Mouse (Mus musculus) ES-E14 (cell line): ENCODE measurements around the gene Aoc2. TPM values are rescaled to one million over a fixed set of nuclear protein-coding genes. Genes with fewer than 3 reads are reported as not detected.
"Not testable (repeated sequence)": the region's sequence is repeated elsewhere in the genome, so short reads cannot be mapped to it uniquely, and the experiment has no call there.

Source experiments
- DNase-seq: peaks from one replicate; pipeline ENCODE4 v3.0.0-alpha.2; 2013; ENCODE audit warnings: low read depth, low spot score
- H3K27ac ChIP-seq: 2 replicates; pipeline ENCODE4 v1.5.1; 2012; ENCODE audit warnings: low read depth, mild to moderate bottlenecking, low read length, moderate library complexity, mixed read lengths; ENCODE audit not compliant: poor library complexity, insufficient read depth, severe bottlenecking
- H3K36me3 ChIP-seq: 2 replicates; pipeline ENCODE4 v1.6.1; 2012; ENCODE audit warnings: mild to moderate bottlenecking, low read length, moderate library complexity, mixed read lengths; ENCODE audit not compliant: control insufficient read depth, poor library complexity, insufficient read depth, severe bottlenecking
- H3K4me1 ChIP-seq, 2 experiments: fragments of 150-350 bp in 1 of 2; sonication (generic) in 1 of 2; 2 replicates each; pipeline ENCODE4 v1.6.1; 2012; ENCODE audit warnings: low read length in 2 of 2, mild to moderate bottlenecking in 1 of 2, mixed read lengths in 1 of 2; ENCODE audit not compliant: control insufficient read depth in 2 of 2, insufficient read depth in 2 of 2, poor library complexity in 1 of 2
- H3K4me3 ChIP-seq, 2 experiments: fragments of 150-350 bp in 1 of 2; sonication (generic) in 1 of 2; 2 replicates each; pipeline ENCODE4 v1.5.1; 2012; ENCODE audit warnings: low read length in 2 of 2, low read depth in 1 of 2, mild to moderate bottlenecking in 1 of 2, mixed read lengths in 1 of 2; ENCODE audit not compliant: insufficient read depth in 1 of 2, poor library complexity in 1 of 2, severe bottlenecking in 1 of 2
- H3K9ac ChIP-seq: 2 replicates; pipeline ENCODE4 v1.6.1; 2012; ENCODE audit warnings: low read depth, mild to moderate bottlenecking, low read length, mixed read lengths; ENCODE audit not compliant: poor library complexity, insufficient read depth, severe bottlenecking
- H3K9me3 ChIP-seq: fragments of 150-350 bp; sonication (generic); 2 replicates; pipeline ENCODE4 v1.6.1; 2012; ENCODE audit warnings: low read depth, mild to moderate bottlenecking, low read length; ENCODE audit not compliant: control insufficient read depth, insufficient read depth
- CHD2 ChIP-seq: IDR thresholded peaks from 2 replicates; pipeline ENCODE4 v1.6.1; 2014; ENCODE audit warnings: mild to moderate bottlenecking, low read depth, low read length, inconsistent platforms
- HCFC1 ChIP-seq: IDR thresholded peaks from 2 replicates; pipeline ENCODE4 v1.6.1; 2012; ENCODE audit warnings: low read length, inconsistent platforms, borderline replicate concordance; ENCODE audit not compliant: insufficient read depth
- MAFK ChIP-seq: IDR thresholded peaks from 2 replicates; pipeline ENCODE4 v1.6.1; 2014; ENCODE audit warnings: mild to moderate bottlenecking, low read depth, low read length, inconsistent platforms; ENCODE audit not compliant: insufficient read depth
- ZC3H11A ChIP-seq: IDR thresholded peaks from 2 replicates; pipeline ENCODE4 v1.6.1; 2012; ENCODE audit warnings: low read depth, mild to moderate bottlenecking, inconsistent platforms, low read length, borderline replicate concordance
- ZNF384 ChIP-seq: IDR thresholded peaks from 2 replicates; pipeline ENCODE4 v1.6.1; 2012; ENCODE audit warnings: low read depth, low read length, inconsistent platforms
- in situ Hi-C, 2 experiments: fragments of 600-800 bp; cut with MboI; formaldehyde crosslinking; loops; one replicate each; pipeline ENCODE4 v1.15.1; 2025; ENCODE audit warnings: low sequenced_read_pairs in 2 of 2, inconsistent platforms in 1 of 2; ENCODE audit not compliant: unreplicated experiment in 2 of 2
- total RNA-seq: library from RNA; depleted of rRNA; stranded (reverse); fragments of 300-350 nt; gene quantifications from 2 replicates; pipeline ENCODE4 v1.2.3, GENCODE M21; 2012; rRNA removed

The Aoc2 gene
- total RNA-seq, 1 experiment = 4.6 TPM

GRCm38 (mm10) chr11:101374421-101374938 is 49.6 kb downstream of the Aoc2 start:
- TF ChIP-seq ZC3H11A (no peak), HCFC1 (no peak), MAFK (no peak), ZNF384 (no peak)
- H3K9me3 ChIP-seq = no peaks in the 10 kb centered on the region
- no peak overlapping the region for H3K9ac ChIP-seq
- no peaks in the 10 kb centered on the region for H3K36me3 ChIP-seq
- no peak overlapping the region for H3K27ac ChIP-seq
- no peaks in the 10 kb centered on the region for H3K4me1 ChIP-seq
- in situ Hi-C loops = no loop called here
- H3K4me3 ChIP-seq = no peak overlapping the region
- DNase-seq = no peak

- H3K27ac ChIP-seq, H3K36me3 ChIP-seq, H3K4me3 ChIP-seq, H3K9me3 ChIP-seq, in situ Hi-C loops, DNase-seq, H3K9ac ChIP-seq, H3K4me1 ChIP-seq: not testable (repeated sequence)
These were observed 53.3 kb downstream of the Aoc2 start for GRCm38 (mm10) chr11:101378196-101378595.

GRCm38 (mm10) chr11:101378926-101379325 is 54.1 kb downstream of the Aoc2 start:
- DNase-seq = no peak
- H3K9ac ChIP-seq = no peak overlapping the region
- TF ChIP-seq MAFK (no peak), ZC3H11A (no peak), CHD2 (no peak), HCFC1 (no peak), ZNF384 (no peak)
- no peaks in the 10 kb centered on the region for H3K36me3 ChIP-seq
- peaks cover 2% of the 10 kb centered on the region in 2 experiments; a peak in 2 of 4 replicates for H3K4me1 ChIP-seq
- H3K9me3 ChIP-seq = no peaks in the 10 kb centered on the region
- H3K4me3 ChIP-seq = no peak overlapping the region
- no peak overlapping the region for H3K27ac ChIP-seq
- in situ Hi-C loops = no loop called here

Other genes with a start within 250 kb of the Aoc2 start
- 2.4 and 3.4 TPM in 2 replicates for gene Hsd17b1, start 246.7 kb upstream of the Aoc2 start, total RNA-seq
- gene Coasy, start 242.5 kb upstream of the Aoc2 start, total RNA-seq = 21.9 and 22.9 TPM in 2 replicates
- gene Mlx, start 237.8 kb upstream of the Aoc2 start, total RNA-seq = 30.7 and 42.0 TPM in 2 replicates
- gene Psmc3ip, start 229.6 kb upstream of the Aoc2 start, total RNA-seq = 20.6 and 31.5 TPM in 2 replicates
- 60.4 and 65.2 TPM in 2 replicates for gene Retreg3, start 205.2 kb upstream of the Aoc2 start, total RNA-seq
- 27.5 and 38.6 TPM in 2 replicates for gene Tubg1, start 205.1 kb upstream of the Aoc2 start, total RNA-seq
- gene Tubg2, start 169.2 kb upstream of the Aoc2 start, total RNA-seq = 0.31 and 0.74 TPM in 2 replicates
- 0.18 and 0.58 TPM in 2 replicates for gene Cntnap1, start 154.5 kb upstream of the Aoc2 start, total RNA-seq
- 3.4 and 5.1 TPM in 2 replicates for gene Plekhh3, start 153.7 kb upstream of the Aoc2 start, total RNA-seq
- gene Ccr10, start 149.6 kb upstream of the Aoc2 start, total RNA-seq = 0.31 TPM in 1 of 2 replicates, not detected in the other
- gene Ezh1, start 98.6 kb upstream of the Aoc2 start, total RNA-seq = 18.3 and 18.9 TPM in 2 replicates
- gene Ramp2, start 79.0 kb upstream of the Aoc2 start, total RNA-seq = 4.0 and 5.6 TPM in 2 replicates
- 105 and 135 TPM in 2 replicates for gene Vps25, start 71.4 kb upstream of the Aoc2 start, total RNA-seq
- gene Wnk4, start 64.5 kb upstream of the Aoc2 start, total RNA-seq = 0.49 and 1.1 TPM in 2 replicates
- 2.1 and 2.4 TPM in 2 replicates for gene Cntd1, start 46.1 kb upstream of the Aoc2 start, total RNA-seq
- gene Coa3, start 45.9 kb upstream of the Aoc2 start, total RNA-seq = 107 and 139 TPM in 2 replicates
- gene Becn1, start 22.8 kb upstream of the Aoc2 start, total RNA-seq = 80.6 and 89.2 TPM in 2 replicates
- gene Psme3, start 8.8 kb upstream of the Aoc2 start, total RNA-seq = 40.0 and 57.0 TPM in 2 replicates
- gene Aoc3, start 5.5 kb downstream of the Aoc2 start, total RNA-seq = 0.62 and 0.95 TPM in 2 replicates
- not detected in 2 replicates for gene G6pc, start 42.5 kb downstream of the Aoc2 start, total RNA-seq
- 73.2 and 79.4 TPM in 2 replicates for gene Aarsd1, start 92.6 kb downstream of the Aoc2 start, total RNA-seq
- 1.3 and 5.4 TPM in 2 replicates for gene Gm27029, start 99.7 kb downstream of the Aoc2 start, total RNA-seq
- 6.9 and 7.6 TPM in 2 replicates for gene Rundc1, start 100.0 kb downstream of the Aoc2 start, total RNA-seq
- gene Ptges3l, start 100.3 kb downstream of the Aoc2 start, total RNA-seq = 3.2 and 3.4 TPM in 2 replicates
- 1,298 and 1,307 TPM in 2 replicates for gene Rpl27, start 117.2 kb downstream of the Aoc2 start, total RNA-seq
- gene Ifi35, start 123.3 kb downstream of the Aoc2 start, total RNA-seq = 5.0 and 9.1 TPM in 2 replicates
- gene Rnd2, start 139.9 kb downstream of the Aoc2 start, total RNA-seq = 8.9 and 10.4 TPM in 2 replicates
- 41.9 and 57.5 TPM in 2 replicates for gene Vat1, start 141.2 kb downstream of the Aoc2 start, total RNA-seq
- 61.1 and 63.5 TPM in 2 replicates for gene Brca1, start 226.9 kb downstream of the Aoc2 start, total RNA-seq
- gene Nbr1, start 227.1 kb downstream of the Aoc2 start, total RNA-seq = 101 and 103 TPM in 2 replicates